Mouse (Mus musculus): ENCODE measurements around the gene Gm17490.

GRCm38 (mm10) chr2:11659263-11659662 is 33.2 kb upstream of the Gm17490 start:
- TF ChIP-seq CTCF (conservative IDR thresholded peaks at IDR 0.05; ENCODE audit: low read length) = no peak
- TF ChIP-seq POU5F1 (IDR thresholded peaks at IDR 0.05; ENCODE audit: borderline replicate concordance, low read length) = no peak

All from E14TG2a.4 (cell line).